Mouse (Mus musculus): ENCODE results near the gene Ikbip. TPM values are rescaled to one million over a fixed set of nuclear protein-coding genes. Genes with fewer than 3 reads are reported as not detected.
A peak's percentile ranks its signal among the peaks of the same experiment; 100 is the strongest.

The Ikbip gene
- polyA plus RNA-seq, 1 experiment from 2014 or later = 48.8 TPM

DNA sequence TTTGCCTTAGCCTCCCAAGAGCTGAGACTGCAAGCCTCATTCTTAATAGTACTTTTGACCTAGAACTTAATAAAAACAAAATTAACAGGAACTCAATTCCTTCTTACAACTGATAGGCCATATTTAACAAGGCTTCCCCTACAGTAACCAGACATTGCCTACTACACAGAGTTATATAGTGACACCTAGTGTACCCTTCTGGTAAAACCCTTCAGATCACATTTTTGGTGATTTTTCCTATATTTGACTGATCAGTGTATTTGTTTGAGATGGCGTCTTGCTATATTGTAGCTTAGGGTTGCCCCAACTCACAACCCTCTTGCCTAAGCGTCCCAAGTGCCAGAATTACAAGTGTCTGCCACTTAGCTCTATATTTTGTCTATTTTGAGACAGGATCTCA lies 58.8 kb downstream of the Ikbip start:
- Histone ChIP-seq H3K27me3 (ENCODE audit: insufficient read depth, low read length) (no peaks in the 10 kb centered on the region), H3K9me3 (ENCODE audit: low read depth, low read length) (no peaks in the 10 kb centered on the region), H3K9ac (no peak overlapping the region), H3K4me1 (ENCODE audit: insufficient read depth) (no peaks in the 10 kb centered on the region), H3K4me2 (no peak overlapping the region), H3K4me3 (ENCODE audit: low read depth, low read length) (no peak overlapping the region), H3K36me3 (ENCODE audit: insufficient read depth) (peaks cover 22% of the 10 kb centered on the region), H3K27ac (ENCODE audit: low read depth) (no peak overlapping the region)
- ATAC-seq (ENCODE audit: insufficient read depth) (0 out of 2 replicates have a peak, but pooled peaks have one; percentile 9), DNase-seq (peak; percentile 80)
- peak; percentile 70 for TF ChIP-seq CTCF (IDR thresholded peaks at IDR 0.05; ENCODE audit: low read depth)
- WGBS = 31% methylated on average over 2 of the region's 2 CpGs

DNA sequence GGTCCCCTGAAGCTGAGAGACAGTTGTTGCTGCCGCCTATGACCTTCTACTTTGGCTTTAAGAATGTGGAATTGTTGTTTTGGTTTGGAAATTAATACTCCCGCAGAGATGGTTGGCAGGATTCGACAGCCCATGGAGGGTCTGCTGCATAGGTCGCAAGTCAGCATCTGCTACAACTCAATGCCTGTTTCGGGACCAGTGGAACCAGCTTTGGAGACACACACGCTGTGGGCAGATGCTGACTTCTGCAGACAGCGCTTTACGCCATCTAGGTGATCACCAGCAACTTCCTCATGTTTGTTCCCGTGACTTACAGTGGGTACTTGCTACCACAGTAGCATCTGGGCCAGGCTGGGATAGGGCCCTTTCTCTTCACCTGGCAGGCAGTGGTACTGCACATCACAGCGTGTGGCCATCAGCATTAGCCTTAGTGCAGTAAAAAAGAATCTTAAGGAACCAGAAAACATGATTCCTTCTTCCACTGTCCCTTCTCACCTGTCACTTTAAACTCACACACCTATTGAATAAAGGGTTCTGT lies 60.0 kb downstream of the Ikbip start:
- Histone ChIP-seq H3K9me3 (ENCODE audit: low read depth, low read length) (no peaks in the 10 kb centered on the region), H3K36me3 (ENCODE audit: insufficient read depth) (peaks cover 31% of the 10 kb centered on the region), H3K4me1 (ENCODE audit: insufficient read depth) (no peaks in the 10 kb centered on the region), H3K9ac (no peak overlapping the region), H3K27ac (ENCODE audit: low read depth) (no peak overlapping the region), H3K4me2 (no peak overlapping the region), H3K4me3 (ENCODE audit: low read depth, low read length) (no peak overlapping the region), H3K27me3 (ENCODE audit: insufficient read depth, low read length) (no peaks in the 10 kb centered on the region)
- DNase-seq (no peak), ATAC-seq (ENCODE audit: insufficient read depth) (no peak)
- 73% methylated on average over 10 of the region's 10 CpGs for WGBS
- peak; percentile 27; the same call in 1 of the 2 replicates for TF ChIP-seq CTCF (IDR thresholded peaks at IDR 0.05; ENCODE audit: low read depth)

DNA sequence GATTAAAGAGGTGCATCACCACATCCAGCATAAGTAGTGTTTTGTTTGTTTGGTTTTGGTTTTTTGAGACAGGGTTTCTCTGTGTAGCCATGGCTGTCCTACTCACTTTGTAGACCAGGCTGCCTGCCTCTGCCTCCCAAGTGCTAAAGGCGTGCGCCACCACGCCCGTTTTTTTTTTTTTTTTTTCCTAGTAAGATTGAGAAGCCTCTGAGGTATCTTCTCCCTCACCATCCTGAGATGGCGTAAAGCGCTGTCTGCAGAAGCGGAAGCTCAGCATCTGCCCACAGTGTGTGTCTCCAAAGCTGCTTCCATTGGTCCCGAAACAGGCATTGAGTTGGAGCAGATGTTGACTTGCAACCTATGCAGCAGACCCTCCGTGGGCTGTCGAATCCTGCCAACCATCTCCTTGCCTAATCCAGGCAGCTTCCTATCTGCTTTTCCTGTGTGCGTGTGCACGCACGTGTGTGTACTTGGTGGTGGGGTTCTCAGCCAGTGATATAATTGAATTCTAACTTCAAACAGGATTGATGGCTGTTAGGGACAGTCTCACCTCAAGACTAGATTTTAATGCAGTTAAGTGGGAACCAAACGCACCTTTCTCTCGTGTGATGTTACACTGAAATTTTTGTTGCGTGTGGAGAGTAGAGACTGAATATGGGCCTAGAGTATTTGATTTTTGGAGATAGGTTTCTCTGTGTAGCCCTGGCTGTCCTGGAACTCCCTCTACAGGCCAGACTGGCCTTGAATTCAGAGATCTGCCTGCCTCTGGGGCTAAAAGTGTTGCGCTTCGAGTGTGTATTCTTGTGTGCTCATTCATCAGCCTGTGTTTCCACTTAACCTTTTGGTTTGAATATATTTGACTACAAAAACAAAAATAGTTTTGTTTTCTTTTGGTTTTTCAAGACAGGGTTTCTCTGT lies 60.8 kb downstream of the Ikbip start:
- Histone ChIP-seq H3K4me3 (ENCODE audit: low read depth, low read length) (no peak overlapping the region), H3K36me3 (ENCODE audit: insufficient read depth) (peaks cover 36% of the 10 kb centered on the region), H3K4me2 (no peak overlapping the region), H3K9ac (no peak overlapping the region), H3K27ac (ENCODE audit: low read depth) (no peak overlapping the region), H3K27me3 (ENCODE audit: insufficient read depth, low read length) (no peaks in the 10 kb centered on the region), H3K9me3 (ENCODE audit: low read depth, low read length) (no peaks in the 10 kb centered on the region), H3K4me1 (ENCODE audit: insufficient read depth) (no peaks in the 10 kb centered on the region)
- TF ChIP-seq CTCF (IDR thresholded peaks at IDR 0.05; ENCODE audit: low read depth) = peak; percentile 31
- WGBS = 63% methylated on average over 18 of the region's 18 CpGs
- no peak for DNase-seq
- ATAC-seq (ENCODE audit: insufficient read depth) = peak; percentile 35

GRCm38 (mm10) chr10:91145413-91145812 lies 62.7 kb downstream of the Ikbip start:
- H3K9ac ChIP-seq = no peak overlapping the region
- H3K9me3 ChIP-seq (ENCODE audit: low read depth, low read length) = no peaks in the 10 kb centered on the region
- H3K27me3 ChIP-seq (ENCODE audit: insufficient read depth, low read length) = no peaks in the 10 kb centered on the region
- TF ChIP-seq CTCF (IDR thresholded peaks at IDR 0.05; ENCODE audit: low read depth) = no peak
- WGBS = 97% methylated on average over 7 of the region's 7 CpGs
- H3K4me1 ChIP-seq (ENCODE audit: insufficient read depth) = no peaks in the 10 kb centered on the region
- no peak overlapping the region for H3K4me3 ChIP-seq (ENCODE audit: low read depth, low read length)
- no peak overlapping the region for H3K4me2 ChIP-seq
- ATAC-seq (ENCODE audit: insufficient read depth) = no peak; the same call in 1 of the 2 replicates
- DNase-seq = no peak
- peaks cover 54% of the 10 kb centered on the region for H3K36me3 ChIP-seq (ENCODE audit: insufficient read depth)
- no peak overlapping the region for H3K27ac ChIP-seq (ENCODE audit: low read depth)

Other genes with a start within 250 kb of the Ikbip start
- gene Apaf1, start 170 bp upstream of the Ikbip start, polyA plus RNA-seq (2014; fragmentation: Nextera tagmentation; extraction: Ambion mirVana) = 26.9 and 27.1 TPM in 2 replicates
- 470 and 474 TPM in 2 replicates for gene Slc25a3, start 41.1 kb downstream of the Ikbip start, polyA plus RNA-seq (2014; fragmentation: Nextera tagmentation; extraction: Ambion mirVana)
- gene Tmpo, start 98.4 kb downstream of the Ikbip start, polyA plus RNA-seq (2014; fragmentation: Nextera tagmentation; extraction: Ambion mirVana) = 317 and 337 TPM in 2 replicates

All from lung, embryonic 14.5 days (tissue).